Mouse (Mus musculus) midbrain, embryonic 14.5 days (tissue): ENCODE measurements around the gene Ubqln1. TPM values are rescaled to one million over a fixed set of nuclear protein-coding genes. Genes with fewer than 3 reads are reported as not detected.
A peak's percentile ranks its signal among the peaks of the same experiment; 100 is the strongest.

Source experiments
- ATAC-seq: fragments of 200-750 bp; cut with Nextera tagmentation; 2 replicates; pipeline ENCODE4 v1.8.0; 2017; ENCODE audit warnings: moderate number of reproducible peaks, moderate library complexity; ENCODE audit not compliant: low FRiP score, low TSS enrichment
- DNase-seq: peaks from one replicate; pipeline ENCODE4 v3.0.0-alpha.2; 2015
- H3K27ac ChIP-seq: fragments of 300-500 bp; sonication (generic); replicated peaks from 2 replicates; pipeline ENCODE4 v1.5.1; 2014; ENCODE audit warnings: mild to moderate bottlenecking, low read depth, low read length, moderate library complexity
- H3K27me3 ChIP-seq: fragments of 300-500 bp; sonication (generic); 2 replicates; pipeline ENCODE4 v1.6.1; 2014; ENCODE audit warnings: low read length, control low read depth, mixed read lengths; ENCODE audit not compliant: control insufficient read depth, insufficient read depth
- H3K36me3 ChIP-seq: fragments of 300-500 bp; sonication (generic); 2 replicates; pipeline ENCODE4 v1.6.1; 2014; ENCODE audit warnings: low read length, control low read depth; ENCODE audit not compliant: control insufficient read depth, insufficient read depth
- H3K4me1 ChIP-seq: fragments of 300-500 bp; sonication (generic); 2 replicates; pipeline ENCODE4 v1.6.1; 2014; ENCODE audit warnings: mild to moderate bottlenecking, antibody characterized with exemption, low read length, control low read depth; ENCODE audit not compliant: control insufficient read depth, insufficient read depth
- H3K4me2 ChIP-seq: fragments of 300-500 bp; sonication (generic); 2 replicates; pipeline ENCODE4 v1.6.1; 2014; ENCODE audit warnings: mild to moderate bottlenecking, low read length, moderate library complexity
- H3K4me3 ChIP-seq: fragments of 300-500 bp; sonication (generic); replicated peaks from 2 replicates; pipeline ENCODE4 v1.5.1; 2014; ENCODE audit warnings: low read depth, low read length
- H3K9ac ChIP-seq: fragments of 300-500 bp; sonication (generic); replicated peaks from 2 replicates; pipeline ENCODE4 v1.6.1; 2014; ENCODE audit warnings: mild to moderate bottlenecking, low read length, moderate library complexity
- H3K9me3 ChIP-seq: fragments of 300-500 bp; sonication (generic); 2 replicates; pipeline ENCODE4 v1.6.1; 2016; ENCODE audit warnings: low read length, control low read depth, mixed read lengths; ENCODE audit not compliant: control insufficient read depth
- WGBS: fragments of 180-500 bp; shearing (Covaris S2); extraction: QIAGEN DNeasy Blood & Tissue Kit; methylation state at CpG from one replicate; pipeline ENCODE4 v1.1.7; 2014; 5-methylcytosine and 5-hydroxymethylcytosine counted together
- polyA plus RNA-seq: library from polyadenylated mRNA; unstranded; fragments of >200 nt; fragmentation: Nextera tagmentation; extraction: Ambion mirVana; gene quantifications from 2 replicates; pipeline ENCODE4 v1.2.1, GENCODE M21; 2014

Gene Ubqln1
- polyA plus RNA-seq = 100 and 112 TPM in 2 replicates

DNA sequence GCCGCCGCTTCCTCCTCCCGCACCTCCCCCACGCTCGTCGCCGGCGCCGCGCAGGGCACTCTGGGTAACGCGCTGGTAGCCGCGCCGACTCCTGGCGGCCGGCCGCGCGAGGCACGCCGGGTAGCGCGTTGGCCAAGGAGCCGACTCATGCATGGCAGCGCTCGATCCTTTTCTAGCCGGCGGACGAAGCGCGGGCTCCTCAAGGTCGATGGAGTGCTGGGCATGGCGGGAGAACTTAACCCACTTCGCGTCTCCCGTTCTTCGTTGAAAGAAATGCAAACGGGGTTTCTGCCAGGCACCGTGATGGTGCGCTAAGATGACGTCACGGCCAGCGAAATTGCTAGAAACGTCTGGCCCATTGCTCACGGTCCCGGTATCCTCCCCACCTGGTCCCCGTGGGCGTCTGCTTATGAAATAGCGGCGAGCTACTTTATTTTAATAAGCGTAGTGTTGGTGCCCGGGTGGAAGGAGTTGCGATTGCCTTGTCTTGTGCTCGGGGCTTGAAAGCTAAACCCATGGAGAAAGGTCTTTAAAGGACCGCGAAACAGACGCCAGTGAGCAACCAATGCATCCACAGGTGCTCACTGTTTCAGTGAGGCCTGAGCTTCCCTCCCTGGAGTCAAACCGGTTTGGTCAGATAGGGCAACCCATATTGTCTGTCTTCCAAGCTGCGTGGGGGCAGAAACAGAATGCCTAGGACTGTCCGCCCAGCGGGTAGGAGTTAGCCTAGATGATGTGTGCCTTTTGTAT, at the start of gene Ubqln1:
Gene Ubqln1, minus strand, starts transcription at position 62 of the 750 bp plus-strand sequence.
- H3K9ac ChIP-seq = peak within 1 kb of the TSS; percentile 90
- H3K27me3 ChIP-seq = no peaks in the 10 kb centered on the region
- H3K4me3 ChIP-seq = peak within 1 kb of the TSS; percentile 100
- peaks cover 25% of the 10 kb centered on the region for H3K4me1 ChIP-seq
- no peaks in the 10 kb centered on the region for H3K36me3 ChIP-seq
- peak within 1 kb of the TSS; percentile 83 for H3K4me2 ChIP-seq
- peak within 1 kb of the TSS; percentile 93 for H3K27ac ChIP-seq
- ATAC-seq (peak; percentile 94), DNase-seq (peak; percentile 95)
- 3% methylated on average over 60 of the region's 62 CpGs for WGBS
- H3K9me3 ChIP-seq = no peaks in the 10 kb centered on the region

DNA sequence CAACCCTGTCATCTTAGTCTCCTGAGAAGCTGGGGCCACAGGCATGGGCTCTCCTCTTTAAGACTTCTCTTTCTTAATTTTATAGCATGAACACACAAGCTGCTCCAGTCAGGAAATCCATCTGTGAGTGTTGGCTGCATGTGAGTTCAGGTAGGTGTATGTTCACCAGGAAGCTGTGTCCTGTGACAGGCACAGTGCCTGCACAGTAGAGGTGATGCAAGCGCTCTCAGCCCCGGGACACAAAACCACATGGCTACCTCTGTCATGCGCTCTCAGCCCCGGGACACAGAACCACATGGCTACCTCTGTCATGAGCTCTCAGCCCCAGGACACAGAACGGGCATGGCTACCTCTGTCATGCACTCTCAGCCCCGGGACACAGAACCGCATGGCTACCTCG, 48.1 kb upstream of the Ubqln1 start:
- no peak for ATAC-seq
- WGBS = 89% methylated on average over 8 of the region's 8 CpGs
- H3K9me3 ChIP-seq = no peaks in the 10 kb centered on the region
- H3K27ac ChIP-seq = no peak overlapping the region
- peaks cover 12% of the 10 kb centered on the region; the same call in 1 of the 2 replicates for H3K36me3 ChIP-seq
- no peak overlapping the region for H3K4me3 ChIP-seq
- no peak overlapping the region for H3K4me2 ChIP-seq
- no peak overlapping the region for H3K9ac ChIP-seq
- no peaks in the 10 kb centered on the region for H3K27me3 ChIP-seq
- DNase-seq = no peak
- H3K4me1 ChIP-seq = no peaks in the 10 kb centered on the region

DNA sequence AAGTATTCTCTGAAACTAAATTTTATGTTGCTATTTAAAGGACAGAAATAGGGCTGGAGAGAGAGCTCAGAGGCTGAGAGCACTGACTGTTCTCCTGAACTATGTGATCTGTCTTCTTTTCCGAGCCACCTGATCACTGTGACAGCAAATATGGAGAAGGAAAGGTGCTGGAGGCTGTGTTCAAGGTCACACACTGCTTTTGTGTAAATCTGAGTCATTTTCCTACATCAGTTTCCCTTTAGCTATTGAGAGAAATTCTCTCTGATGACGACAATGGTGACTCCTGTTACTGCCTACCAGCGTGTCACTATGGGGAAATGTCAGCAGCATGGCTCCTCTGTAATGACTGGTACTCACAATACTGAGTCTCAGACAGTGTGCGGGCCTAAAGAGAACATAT, 46.2 kb upstream of the Ubqln1 start:
- no peak overlapping the region for H3K4me3 ChIP-seq
- WGBS = 86% methylated on average over 4 of the region's 4 CpGs
- no peaks in the 10 kb centered on the region for H3K27me3 ChIP-seq
- H3K9ac ChIP-seq = no peak overlapping the region
- no peaks in the 10 kb centered on the region for H3K9me3 ChIP-seq
- H3K4me2 ChIP-seq = no peak overlapping the region
- no peaks in the 10 kb centered on the region for H3K4me1 ChIP-seq
- no peak for DNase-seq
- H3K27ac ChIP-seq = no peak overlapping the region
- ATAC-seq = no peak
- peaks cover 18% of the 10 kb centered on the region; the same call in 1 of the 2 replicates for H3K36me3 ChIP-seq

DNA sequence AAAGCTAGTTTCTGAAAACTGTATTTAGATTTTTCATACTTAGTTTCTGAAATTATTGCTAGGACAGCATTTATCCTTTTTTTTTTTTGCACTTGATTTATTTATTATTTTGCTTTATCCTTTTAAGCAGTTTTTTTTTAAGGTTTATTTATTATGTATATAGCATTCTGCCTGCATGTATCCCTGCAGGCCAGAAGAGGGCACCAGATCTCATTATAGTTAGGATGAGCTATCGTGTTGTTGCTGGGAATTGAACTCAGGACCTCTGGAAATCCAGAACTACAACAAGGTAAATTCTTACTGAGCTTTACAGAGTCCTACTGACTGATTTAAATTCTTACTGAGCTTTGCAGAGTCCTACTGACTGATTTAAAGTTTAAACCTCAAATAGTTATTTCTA, 37.8 kb upstream of the Ubqln1 start:
- Histone ChIP-seq H3K27ac (no peak overlapping the region), H3K36me3 (peaks cover 29% of the 10 kb centered on the region), H3K4me1 (no peaks in the 10 kb centered on the region), H3K9ac (no peak overlapping the region), H3K27me3 (no peaks in the 10 kb centered on the region), H3K4me3 (no peak overlapping the region), H3K4me2 (no peak overlapping the region), H3K9me3 (no peaks in the 10 kb centered on the region)
- no peak for ATAC-seq
- 90% methylated on average over 1 of the region's 1 CpGs for WGBS
- DNase-seq = no peak

DNA sequence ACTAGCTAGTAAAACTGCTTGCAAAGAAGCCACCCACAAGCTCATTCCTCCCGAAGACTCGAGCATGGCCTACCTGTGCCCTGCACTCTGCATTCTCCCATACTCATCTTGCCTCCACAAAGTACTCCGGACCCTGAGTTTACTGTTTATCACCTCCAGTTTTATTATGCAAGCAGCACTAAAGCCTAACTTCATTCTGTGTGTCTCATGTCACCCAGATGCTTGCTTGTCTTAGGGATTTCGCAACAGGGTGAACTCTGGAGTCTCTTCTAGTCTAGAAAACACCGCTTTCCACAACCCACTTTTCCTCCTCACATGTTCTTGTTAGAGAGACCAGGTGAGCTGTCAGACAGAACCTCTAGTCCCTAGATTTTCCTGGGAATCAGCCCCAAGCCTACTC, 33.5 kb upstream of the Ubqln1 start:
- H3K27me3 ChIP-seq = no peaks in the 10 kb centered on the region
- no peak overlapping the region for H3K27ac ChIP-seq
- DNase-seq (no peak), ATAC-seq (no peak)
- no peaks in the 10 kb centered on the region for H3K4me1 ChIP-seq
- H3K4me2 ChIP-seq = no peak overlapping the region
- 95% methylated on average over 5 of the region's 5 CpGs for WGBS
- peaks cover 21% of the 10 kb centered on the region for H3K36me3 ChIP-seq
- H3K4me3 ChIP-seq = no peak overlapping the region
- H3K9me3 ChIP-seq = no peaks in the 10 kb centered on the region
- no peak overlapping the region for H3K9ac ChIP-seq

DNA sequence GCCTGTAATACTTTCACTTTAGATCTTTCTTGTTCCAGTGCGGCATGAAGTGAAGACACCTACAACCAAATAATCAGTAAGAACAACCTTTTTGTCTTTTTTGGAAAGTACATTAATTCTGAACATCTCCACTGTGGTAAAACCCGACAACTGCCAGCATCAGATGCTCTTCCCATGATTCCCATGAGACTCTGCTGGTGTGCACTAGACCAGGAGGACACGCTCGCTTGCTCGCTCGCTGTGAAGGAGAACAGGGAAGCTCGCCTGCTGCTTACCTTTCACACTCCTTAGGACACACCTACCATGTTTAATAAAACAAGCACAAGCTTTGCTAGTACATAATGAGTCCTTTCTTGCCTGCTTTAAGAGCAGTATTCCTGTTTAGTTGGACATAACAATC, 21.1 kb upstream of the Ubqln1 start:
- Histone ChIP-seq H3K27me3 (no peaks in the 10 kb centered on the region), H3K4me3 (no peak overlapping the region), H3K36me3 (peaks cover 13% of the 10 kb centered on the region; the same call in 1 of the 2 replicates), H3K9ac (no peak overlapping the region), H3K4me1 (no peaks in the 10 kb centered on the region), H3K9me3 (no peaks in the 10 kb centered on the region), H3K4me2 (no peak overlapping the region), H3K27ac (no peak overlapping the region)
- ATAC-seq = no peak
- DNase-seq = peak; percentile 2
- 84% methylated on average over 7 of the region's 7 CpGs for WGBS

DNA sequence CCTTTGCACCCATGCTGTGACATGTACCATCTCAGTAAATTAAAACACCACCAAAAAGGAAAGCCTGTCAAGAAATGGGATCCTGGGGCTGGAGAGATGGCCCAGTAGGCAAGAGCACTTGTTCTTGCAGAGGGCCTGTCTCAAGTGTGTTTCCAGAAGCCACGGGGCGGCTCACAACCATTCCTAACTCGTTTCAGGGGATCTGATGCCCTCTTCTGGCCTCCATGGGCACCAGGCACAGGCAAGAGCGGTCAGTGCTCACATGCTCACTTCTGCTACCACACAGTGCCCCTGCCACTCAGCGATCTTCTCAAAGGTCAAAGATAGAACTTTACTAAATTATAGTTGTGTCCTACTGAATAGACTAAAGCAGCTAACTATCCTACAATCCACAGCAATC, 17.2 kb upstream of the Ubqln1 start:
- WGBS = 50% methylated on average over 5 of the region's 5 CpGs
- no peaks in the 10 kb centered on the region for H3K9me3 ChIP-seq
- H3K4me1 ChIP-seq = no peaks in the 10 kb centered on the region
- DNase-seq (peak; percentile 56), ATAC-seq (no peak)
- H3K27me3 ChIP-seq = no peaks in the 10 kb centered on the region
- no peak overlapping the region for H3K27ac ChIP-seq
- no peak overlapping the region for H3K4me2 ChIP-seq
- H3K4me3 ChIP-seq = no peak overlapping the region
- H3K36me3 ChIP-seq = peaks cover 6% of the 10 kb centered on the region; the same call in 1 of the 2 replicates
- no peak overlapping the region for H3K9ac ChIP-seq

DNA sequence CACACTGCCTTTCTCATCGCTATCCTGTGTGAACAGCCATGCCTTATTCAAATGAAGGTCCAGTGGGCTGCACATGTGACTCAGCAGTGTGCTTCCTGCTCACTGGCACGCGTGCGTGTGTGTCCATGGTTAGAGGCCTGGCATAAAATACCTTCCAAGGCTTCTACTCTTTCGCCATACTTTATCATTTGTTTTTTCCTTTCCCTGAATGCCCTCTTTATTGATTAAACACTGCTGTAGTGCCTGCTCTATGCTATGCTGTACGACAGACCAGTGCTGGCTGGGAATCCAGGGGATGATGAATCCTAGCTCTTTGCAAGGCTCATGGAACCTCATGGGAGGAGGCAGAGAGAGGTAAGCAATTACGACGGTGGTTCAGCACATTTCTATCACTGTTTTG, 16.6 kb upstream of the Ubqln1 start:
- Histone ChIP-seq H3K4me3 (no peak overlapping the region), H3K4me2 (no peak overlapping the region), H3K36me3 (peaks cover 6% of the 10 kb centered on the region; the same call in 1 of the 2 replicates), H3K27me3 (no peaks in the 10 kb centered on the region), H3K27ac (no peak overlapping the region), H3K4me1 (no peaks in the 10 kb centered on the region), H3K9me3 (no peaks in the 10 kb centered on the region), H3K9ac (no peak overlapping the region)
- WGBS = 90% methylated on average over 8 of the region's 8 CpGs
- no peak for ATAC-seq
- DNase-seq = no peak

DNA sequence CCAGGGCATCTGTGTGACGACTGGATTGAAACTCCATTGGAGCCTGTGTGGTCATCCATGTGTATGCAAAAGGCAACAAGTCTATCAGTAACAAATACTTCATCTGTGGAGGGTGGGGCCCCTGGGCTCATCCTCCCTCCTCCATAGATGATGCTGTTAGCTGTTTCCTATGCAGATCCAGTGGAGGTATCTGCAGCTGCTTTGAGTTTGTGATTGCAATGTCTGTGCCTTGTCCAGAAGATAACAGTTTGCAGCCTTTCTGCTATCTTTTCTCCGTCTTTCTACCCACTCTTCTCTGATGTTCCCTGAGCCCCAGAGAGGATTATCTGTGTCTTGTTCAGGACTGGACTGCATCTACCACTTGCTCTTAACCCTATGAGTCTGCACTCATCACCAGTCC, 13.2 kb upstream of the Ubqln1 start:
- Histone ChIP-seq H3K27me3 (no peaks in the 10 kb centered on the region), H3K4me1 (no peaks in the 10 kb centered on the region), H3K4me3 (no peak overlapping the region), H3K9ac (no peak overlapping the region), H3K4me2 (no peak overlapping the region), H3K9me3 (no peaks in the 10 kb centered on the region), H3K27ac (no peak overlapping the region), H3K36me3 (no peaks in the 10 kb centered on the region)
- ATAC-seq = no peak
- 83% methylated on average over 2 of the region's 2 CpGs for WGBS
- no peak for DNase-seq
